Mouse (Mus musculus): ENCODE measurements around the gene Rab15.

DNA sequence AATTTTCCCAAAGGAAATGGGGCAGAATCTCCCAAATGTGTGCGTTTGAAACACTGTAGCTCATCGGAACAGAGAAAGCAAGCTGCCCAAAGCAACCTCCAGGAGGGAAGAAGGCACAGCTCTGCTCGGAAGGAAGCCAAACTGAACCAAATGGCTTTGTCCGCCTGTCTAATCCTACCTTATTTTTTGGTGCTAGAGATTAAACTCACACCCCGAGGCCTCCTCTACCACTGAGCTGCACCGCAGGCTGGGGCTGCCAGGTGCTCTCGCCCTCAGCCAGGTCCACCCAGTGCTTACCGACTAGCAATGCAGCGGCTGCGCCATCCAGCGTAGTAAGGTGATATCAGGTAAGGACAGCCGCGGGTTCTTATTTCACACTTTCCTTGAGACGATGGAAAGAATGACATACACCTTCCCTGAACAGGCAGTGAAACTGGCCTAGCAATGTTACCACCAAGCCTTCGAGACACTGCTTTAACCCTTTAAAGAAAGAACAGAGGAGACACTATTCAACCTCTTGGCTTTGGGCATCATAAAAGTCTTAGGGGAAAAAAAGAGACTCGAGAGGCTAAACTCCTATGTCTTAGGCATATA, 71.7 kb downstream of the Rab15 start:
- TF ChIP-seq POLR2A (IDR thresholded peaks at IDR 0.05; ENCODE audit: low read depth, low read length): no peak
- no peak for TF ChIP-seq CTCF (IDR thresholded peaks at IDR 0.05; ENCODE audit: extremely low read depth, insufficient read depth, insufficient read length, insufficient replicate concordance)
